Mouse (Mus musculus) right cerebral cortex, adult 2 months (tissue): ENCODE data around the gene Alkbh6.
A peak's percentile ranks its signal among the peaks of the same experiment; 100 is the strongest.

Experiments used
- DNase-seq, 2 experiments: peaks; one replicate each; pipeline ENCODE4 v3.0.0; 2021 to 2022; ENCODE audit warnings: low spot score in 2 of 2

The Alkbh6 gene

GRCm38 (mm10) chr7:30295103-30295502 lies 13.4 kb upstream of the Alkbh6 start:
- DNase-seq = peak in 1 of 2 experiments; percentile 41

- no peak for DNase-seq
These were observed 11.7 kb upstream of the Alkbh6 start for GRCm38 (mm10) chr7:30296816-30297215.

- no peak for DNase-seq
These were observed 11.3 kb upstream of the Alkbh6 start for GRCm38 (mm10) chr7:30297266-30297665.

GRCm38 (mm10) chr7:30300914-30301313 lies 7.6 kb upstream of the Alkbh6 start:
- DNase-seq = no peak

- DNase-seq = no peak
These were observed 2.3 kb upstream of the Alkbh6 start for GRCm38 (mm10) chr7:30306083-30306779.

GRCm38 (mm10) chr7:30309395-30310129 lies 1.0 kb downstream of the Alkbh6 start:
- DNase-seq = no peak

- no peak for DNase-seq
These were observed 1.6 kb downstream of the Alkbh6 start for GRCm38 (mm10) chr7:30310136-30310535.

GRCm38 (mm10) chr7:30313666-30314320 lies 5.3 kb downstream of the Alkbh6 start:
- DNase-seq = no peak

GRCm38 (mm10) chr7:30314721-30315155 lies 6.2 kb downstream of the Alkbh6 start, which contains the start of gene Syne4:
TSS of gene Syne4 (plus strand) at chr7:30314807.
- DNase-seq = no peak

- DNase-seq = no peak
These were observed 7.3 kb downstream of the Alkbh6 start for GRCm38 (mm10) chr7:30315559-30316529.

- DNase-seq = no peak
These were observed 9.6 kb downstream of the Alkbh6 start for GRCm38 (mm10) chr7:30318142-30318541.

- DNase-seq = no peak
These were observed 12.4 kb downstream of the Alkbh6 start for GRCm38 (mm10) chr7:30320946-30321345.

- peak; percentile 75 to 80 for DNase-seq
These were observed 13.2 kb downstream of the Alkbh6 start, which contains the start of gene E130208F15Rik for GRCm38 (mm10) chr7:30321539-30322284. TSS of gene E130208F15Rik (plus strand) at chr7:30321740.

- peak; percentile 97 for DNase-seq
These were observed 13.8 kb downstream of the Alkbh6 start for GRCm38 (mm10) chr7:30322285-30322667.

GRCm38 (mm10) chr7:30322865-30323264 lies 14.3 kb downstream of the Alkbh6 start:
- no peak for DNase-seq

- no peak for DNase-seq
These were observed 15.3 kb downstream of the Alkbh6 start, which contains the start of gene Sdhaf1 for GRCm38 (mm10) chr7:30323795-30324194. TSS of gene Sdhaf1 (minus strand) at chr7:30323895.

- peak; percentile 71 to 73 for DNase-seq
These were observed 15.9 kb downstream of the Alkbh6 start for GRCm38 (mm10) chr7:30324300-30324944.

GRCm38 (mm10) chr7:30325364-30325763 lies 16.8 kb downstream of the Alkbh6 start:
- no peak for DNase-seq

- no peak for DNase-seq
These were observed 17.9 kb downstream of the Alkbh6 start for GRCm38 (mm10) chr7:30326427-30326826.

- DNase-seq = peak in 1 of 2 experiments; percentile 35
These were observed 18.6 kb downstream of the Alkbh6 start for GRCm38 (mm10) chr7:30327140-30327539.
